Mouse (Mus musculus) fat pad, adult 2 months (tissue): Measurements from ENCODE around the gene Acer1.

Experiments used
- DNase-seq: peaks from one replicate; pipeline ENCODE4 v3.0.0-alpha.2; 2011; ENCODE audit warnings: low read depth, low spot score; ENCODE audit errors: extremely low read depth

Gene Acer1

DNA sequence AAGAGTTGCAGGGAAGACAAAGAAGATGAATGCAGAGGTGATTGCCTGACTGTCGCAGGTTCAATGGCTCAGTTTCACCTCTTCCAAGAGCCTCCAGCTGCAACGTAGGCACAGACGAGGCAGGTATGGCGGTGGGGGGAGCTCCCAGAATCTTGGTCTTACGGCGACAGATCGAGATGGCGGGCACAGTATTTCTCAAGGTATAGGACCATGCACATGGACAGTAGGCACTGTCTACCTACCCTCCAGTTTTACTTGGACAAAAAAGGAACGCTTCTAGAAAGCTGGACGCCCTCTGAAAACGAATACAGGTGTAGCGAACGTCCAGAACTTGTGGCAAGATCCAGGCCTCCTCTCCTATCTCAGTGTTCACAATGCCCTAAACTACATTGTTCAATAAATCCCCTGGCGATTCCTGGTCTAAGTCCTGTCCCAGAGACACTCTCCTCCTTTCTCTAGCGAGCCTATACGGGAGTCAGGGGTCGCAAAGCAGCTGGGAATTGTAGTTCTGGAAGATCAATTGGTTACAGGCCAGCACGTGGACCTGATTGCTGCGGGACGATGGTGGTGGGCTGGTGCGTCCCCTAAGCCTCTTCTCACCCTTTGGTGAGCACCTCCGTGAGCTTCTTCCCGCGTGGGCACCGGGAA is 7.7 kb upstream of the Acer1 start:
- DNase-seq: no peak

DNA sequence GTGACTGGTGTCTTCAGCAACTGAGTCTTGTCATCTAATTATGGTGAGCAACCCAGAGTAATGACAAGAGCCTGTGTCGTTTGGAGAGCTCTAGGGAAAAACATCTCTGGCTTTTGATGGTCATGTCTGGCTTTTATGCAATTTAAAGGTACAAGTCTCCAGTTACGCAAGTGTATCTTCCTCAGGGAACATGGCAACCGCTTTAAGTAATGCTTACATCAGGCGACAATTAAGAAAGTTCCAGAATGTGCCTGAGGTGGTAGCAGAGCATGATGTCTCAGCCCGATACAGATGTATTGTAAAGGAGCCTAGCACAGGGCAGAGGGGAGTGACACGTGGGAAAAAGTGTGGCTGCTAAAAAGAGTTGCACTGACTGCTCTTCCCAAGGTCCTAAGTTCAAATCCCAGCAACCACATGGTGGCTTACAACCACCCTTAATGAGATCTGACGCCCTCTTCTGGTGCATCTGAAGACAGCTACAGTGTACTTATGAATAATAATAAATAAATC is 7.0 kb upstream of the Acer1 start:
- peak; percentile 93 for DNase-seq

DNA sequence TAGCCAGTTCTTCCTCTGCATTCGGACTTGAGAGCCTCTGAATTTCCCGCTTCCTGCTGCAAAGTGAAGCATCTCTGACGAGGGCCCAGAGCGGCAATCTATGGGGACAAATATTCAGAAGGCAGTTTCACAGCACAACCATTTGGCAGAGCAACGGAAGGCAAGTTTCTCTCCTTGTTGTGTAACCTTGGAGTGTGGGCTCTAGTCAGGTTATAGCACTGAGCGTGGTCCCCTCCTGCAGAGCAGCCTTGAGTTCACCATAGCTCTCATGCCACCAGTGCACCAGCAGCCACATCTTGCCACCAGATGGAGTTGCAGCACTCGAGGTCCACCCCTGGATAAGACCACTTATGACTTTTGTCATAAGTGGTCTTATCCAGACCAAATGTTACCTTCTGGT is 6.5 kb upstream of the Acer1 start:
- no peak for DNase-seq

DNA sequence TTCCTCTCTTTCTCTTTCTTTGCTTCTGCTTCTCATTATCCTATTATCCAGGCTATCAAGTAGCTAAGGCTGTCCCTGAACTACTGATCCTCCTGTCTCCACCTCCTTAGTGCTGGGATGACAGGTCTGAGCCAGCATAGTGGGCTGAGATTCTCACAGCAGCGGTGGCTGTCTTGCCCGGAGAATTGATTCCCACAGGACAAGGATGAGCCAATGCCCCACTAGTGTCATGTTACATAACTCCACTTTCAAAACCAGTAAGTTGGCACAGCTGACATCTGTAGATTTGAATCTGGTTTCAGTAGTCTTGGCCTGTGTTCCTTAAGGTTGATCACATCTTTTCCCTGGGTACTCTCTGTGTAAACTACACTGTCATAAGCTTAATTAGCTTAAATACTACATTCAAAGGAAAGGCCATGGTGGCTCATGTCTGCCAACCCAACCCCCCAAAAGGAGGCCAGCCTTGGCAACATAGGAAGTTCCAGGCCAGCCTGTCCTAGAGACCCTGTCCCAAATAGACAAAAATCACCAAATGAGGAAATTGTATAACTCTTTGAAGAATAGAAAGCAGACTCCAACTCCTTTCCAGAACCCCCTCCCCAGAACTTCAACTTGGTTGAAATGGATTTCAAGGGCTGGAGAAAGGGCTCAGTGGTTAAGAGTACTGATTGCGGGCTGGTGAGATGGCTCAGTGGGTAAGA is 4.3 kb upstream of the Acer1 start:
- peak; percentile 62 for DNase-seq

DNA sequence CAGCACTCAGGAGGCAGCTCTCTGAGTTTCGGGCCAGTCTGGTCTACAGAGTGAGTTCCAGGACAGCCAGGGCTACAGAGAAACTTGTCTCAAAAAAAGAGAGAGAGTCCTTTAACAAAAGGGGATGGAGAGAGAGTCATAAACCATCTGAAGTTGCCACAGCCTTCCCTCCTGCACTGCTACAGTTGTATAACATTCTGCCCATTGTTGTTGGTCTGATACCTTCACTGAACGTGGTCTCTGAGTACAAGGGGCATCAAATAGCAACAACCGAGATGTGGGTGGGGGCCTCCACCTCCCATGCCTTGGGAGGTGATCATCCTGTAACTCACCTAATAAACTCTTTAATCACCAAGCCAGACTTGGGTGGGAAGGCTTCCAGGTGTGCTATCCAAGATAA is 3.7 kb upstream of the Acer1 start:
- DNase-seq: no peak

DNA sequence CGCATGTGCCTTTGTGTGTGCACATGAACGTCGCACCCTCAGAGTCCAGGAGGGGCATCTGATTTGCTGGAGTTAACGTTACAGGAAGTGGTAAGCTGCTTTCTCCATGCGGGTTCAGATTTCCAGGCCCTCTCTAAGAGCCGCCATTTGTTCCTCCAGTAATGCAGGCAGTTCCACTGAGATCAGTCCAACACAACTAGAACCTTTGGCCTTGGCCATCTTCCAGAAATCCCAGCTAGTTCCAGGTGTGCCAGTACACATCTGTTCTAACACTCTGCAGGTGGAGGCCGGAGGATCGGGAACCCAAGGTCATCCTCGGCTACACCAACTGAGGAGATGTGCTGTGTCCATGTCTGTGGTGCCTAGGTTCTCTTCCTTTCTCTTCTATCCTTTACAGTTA is 3.0 kb upstream of the Acer1 start:
- no peak for DNase-seq

DNA sequence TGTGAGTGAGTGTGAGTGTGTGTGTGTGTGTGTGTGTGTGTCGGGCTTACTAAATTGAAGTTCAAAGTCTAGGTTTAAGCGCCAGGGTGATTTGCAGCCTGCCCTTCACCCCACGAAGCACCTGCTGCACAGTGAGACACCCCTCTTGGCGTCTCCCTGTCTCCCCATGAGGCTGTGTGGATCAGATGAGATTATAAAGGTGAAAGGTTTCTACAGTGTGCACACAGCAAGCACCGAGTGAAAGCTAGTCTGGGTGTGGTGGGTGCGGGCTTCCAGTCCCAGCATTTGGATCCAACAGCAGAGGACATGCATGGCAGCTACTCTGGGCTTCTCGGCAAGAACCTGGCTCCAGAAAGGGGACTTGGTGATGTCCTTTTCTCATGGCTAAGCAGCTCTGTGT is 877 bp downstream of the Acer1 start:
- DNase-seq: no peak

DNA sequence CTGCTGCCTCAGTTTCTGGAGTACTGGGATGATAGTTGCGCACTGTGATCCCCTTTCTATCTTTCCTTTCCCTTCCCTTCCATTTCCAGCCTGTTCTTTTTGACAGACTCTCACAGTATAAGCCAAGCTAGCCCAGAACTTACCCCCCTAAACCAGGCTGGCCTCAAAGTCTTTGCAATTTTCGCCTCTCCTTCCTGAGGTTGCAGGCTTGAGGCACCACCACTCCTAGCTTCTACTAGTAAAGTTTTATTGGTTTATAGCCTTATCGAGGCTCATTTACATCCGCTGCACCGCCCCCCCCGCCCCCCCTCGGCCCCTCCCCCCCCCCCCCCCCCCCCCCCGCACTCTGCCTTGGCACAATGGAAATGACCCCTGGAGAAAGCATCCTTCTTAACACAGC is 2.4 kb downstream of the Acer1 start:
- DNase-seq: no peak

DNA sequence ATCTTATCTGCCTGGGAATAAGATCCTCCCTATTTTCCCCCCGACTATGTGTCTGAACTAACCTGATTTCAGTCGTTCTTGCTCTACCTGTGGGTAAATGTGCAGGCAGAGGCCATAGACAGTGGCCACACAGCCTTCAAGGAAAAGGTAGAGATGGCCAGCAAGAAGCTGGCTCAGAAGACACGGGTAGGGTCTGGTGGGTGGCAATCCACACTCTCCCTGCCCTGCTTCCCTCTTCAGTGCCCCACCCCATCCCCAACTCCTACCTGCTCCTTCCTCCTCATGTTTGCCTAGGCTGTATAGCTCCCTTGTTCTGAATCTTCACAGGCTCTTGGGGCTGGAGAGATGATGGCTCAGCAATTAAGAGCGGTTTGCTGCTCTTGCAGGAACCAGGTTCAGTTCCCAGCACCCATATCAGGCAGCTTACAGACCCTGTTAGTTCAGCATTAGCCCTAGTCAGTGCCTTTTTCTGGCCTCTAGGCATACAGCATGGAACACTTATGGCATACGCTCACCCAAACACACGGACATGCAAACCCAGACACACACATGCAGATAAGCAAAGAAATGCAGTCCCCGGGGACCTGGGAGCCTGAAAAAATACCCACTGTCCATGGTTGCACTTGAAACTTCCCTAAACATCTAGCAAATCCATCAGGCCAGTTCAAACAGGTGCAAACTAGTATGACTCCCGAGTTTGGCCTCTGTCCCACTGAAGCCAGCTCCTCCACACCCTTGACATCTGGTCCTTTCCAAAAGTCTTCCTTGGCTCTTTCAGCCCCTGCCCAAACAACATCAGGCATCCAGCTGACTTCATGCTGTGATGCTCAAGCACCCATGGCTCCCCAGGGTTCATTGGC is 5.2 kb downstream of the Acer1 start:
- DNase-seq: no peak

DNA sequence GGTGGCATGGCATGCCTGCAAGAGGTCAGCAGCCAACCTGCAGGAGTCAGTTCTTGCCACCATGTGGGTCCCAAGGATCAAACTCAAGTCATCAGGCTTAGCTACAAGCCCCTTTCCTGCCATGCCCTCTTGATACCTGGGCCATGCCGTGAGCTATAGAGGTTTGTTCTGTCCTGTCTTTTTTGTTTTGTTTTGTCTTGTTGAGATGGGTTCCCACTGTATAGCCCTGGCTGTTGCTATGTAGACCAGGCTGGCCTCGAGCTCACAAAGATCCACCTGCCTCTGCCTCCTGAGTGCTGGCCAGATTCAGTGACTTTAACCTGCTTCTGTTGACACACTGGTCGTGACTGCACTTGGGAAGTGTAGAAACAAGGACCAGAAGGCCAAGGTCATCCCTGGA is 6.5 kb downstream of the Acer1 start:
- no peak for DNase-seq

DNA sequence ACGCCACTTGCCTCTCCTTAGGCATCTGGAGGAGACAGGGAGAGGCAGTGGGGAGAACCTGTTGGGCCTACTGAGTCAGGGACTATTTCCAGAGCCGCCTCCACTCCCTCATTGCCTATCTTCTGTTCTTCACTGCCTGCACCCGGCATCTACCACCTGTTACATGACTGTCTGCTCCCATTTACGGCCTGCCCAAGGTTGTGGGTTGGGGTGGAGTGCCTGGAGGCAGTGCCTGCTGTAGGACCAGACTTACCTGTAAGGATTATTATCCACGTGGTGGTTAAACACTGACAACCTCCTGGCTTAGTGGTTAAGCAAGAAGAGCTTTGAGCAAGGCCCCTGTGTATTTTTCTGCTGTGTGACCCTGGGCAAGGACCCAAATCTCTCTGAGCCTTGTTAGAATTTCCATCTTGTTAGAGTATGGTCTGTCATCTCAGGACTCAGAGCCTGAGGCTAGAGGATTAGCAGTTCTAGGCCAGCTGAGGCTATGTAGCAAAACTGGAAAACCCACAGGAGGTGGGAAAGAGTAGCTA is 7.2 kb downstream of the Acer1 start:
- peak; percentile 95 for DNase-seq

DNA sequence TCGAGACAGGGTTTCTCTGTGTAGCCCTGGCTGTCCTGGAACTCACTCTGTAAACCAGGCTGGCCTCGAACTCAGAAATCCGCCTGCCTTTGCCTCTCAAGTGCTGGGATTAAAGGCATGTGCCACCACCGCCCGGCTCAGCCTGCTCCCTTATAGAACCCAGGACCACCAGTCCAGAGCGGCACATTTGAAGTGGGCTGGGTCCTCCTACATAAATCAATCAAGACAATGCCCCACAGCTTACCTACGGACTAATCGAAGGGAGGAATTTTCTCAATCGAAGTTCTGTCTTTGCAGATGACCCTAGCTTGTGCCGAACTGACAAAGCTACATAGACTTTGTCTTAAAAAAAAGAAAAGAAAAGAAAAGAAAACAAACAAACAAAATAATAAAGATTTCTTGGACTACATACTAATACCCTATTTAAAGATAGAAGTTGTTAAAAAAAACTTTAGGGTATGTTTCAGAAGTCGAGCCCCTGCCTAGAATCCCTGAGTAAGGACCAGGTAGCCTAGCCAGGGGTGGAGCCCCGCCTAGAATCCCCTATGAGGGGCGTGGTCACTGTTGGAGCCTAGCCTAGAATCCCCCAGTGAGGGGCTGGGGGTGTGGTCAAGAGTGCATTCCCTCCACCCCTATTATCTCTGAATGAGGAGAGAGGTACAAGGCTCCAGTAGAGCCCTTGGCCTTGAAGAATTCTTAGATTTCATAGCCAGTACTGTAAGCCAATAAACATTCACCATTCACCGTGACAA is 7.8 kb downstream of the Acer1 start:
- DNase-seq: no peak

DNA sequence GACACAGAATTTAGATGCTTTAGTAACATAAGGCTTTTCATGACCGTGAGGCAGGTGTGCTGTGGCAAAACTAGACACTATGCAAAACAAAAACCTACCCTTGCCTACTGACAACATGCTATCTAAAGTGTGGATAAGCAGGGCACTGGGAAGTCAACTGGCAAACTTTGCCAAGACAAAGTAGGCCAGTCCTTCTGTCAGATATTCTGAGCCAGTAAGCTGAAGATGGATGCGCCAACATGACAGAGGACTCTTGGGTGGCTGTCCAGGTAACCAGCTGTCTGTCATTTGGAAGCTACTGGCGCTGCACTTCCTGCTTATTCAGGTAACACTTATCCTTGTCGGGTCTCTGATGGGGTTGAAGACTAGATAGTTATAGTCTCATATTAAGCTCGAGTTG is 11.8 kb downstream of the Acer1 start:
- DNase-seq: no peak

DNA sequence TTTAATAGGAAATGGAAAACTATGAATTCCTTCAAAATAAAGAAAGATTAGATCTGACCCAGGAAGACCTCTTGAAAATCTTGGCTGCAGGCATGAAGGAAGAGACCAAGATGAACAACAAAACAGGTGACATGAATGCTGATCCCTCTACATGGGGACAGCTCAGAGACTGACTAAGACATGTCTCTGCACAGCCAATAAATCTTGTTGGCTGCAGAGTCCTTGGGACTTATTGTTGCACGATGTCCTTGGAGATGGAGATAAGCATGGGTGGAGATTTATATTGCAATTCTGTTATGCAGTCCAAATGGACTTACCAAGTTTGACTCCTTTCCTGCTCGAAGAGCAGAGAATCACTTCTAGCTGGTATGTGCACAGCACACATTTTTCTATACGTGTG is 12.6 kb downstream of the Acer1 start:
- DNase-seq: no peak

DNA sequence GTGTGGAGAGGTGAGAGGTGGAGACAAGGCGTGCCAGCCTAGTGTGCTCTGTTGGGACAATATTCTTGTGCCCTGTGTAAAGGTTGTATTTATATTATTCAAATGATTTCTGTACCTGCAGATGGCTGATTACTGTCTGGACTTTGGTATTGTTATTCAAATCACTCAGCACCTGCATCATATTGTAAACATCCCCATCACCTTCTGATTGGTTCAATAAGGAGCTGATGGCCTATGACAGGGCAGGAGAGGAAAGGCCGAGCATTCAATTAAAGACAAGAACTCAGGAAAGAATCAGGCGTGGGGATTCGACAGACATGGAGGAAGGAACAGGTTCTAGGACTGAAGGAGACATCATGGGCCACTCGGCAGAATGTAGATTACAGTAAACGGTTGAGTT is 18.3 kb downstream of the Acer1 start:
- DNase-seq: no peak

DNA sequence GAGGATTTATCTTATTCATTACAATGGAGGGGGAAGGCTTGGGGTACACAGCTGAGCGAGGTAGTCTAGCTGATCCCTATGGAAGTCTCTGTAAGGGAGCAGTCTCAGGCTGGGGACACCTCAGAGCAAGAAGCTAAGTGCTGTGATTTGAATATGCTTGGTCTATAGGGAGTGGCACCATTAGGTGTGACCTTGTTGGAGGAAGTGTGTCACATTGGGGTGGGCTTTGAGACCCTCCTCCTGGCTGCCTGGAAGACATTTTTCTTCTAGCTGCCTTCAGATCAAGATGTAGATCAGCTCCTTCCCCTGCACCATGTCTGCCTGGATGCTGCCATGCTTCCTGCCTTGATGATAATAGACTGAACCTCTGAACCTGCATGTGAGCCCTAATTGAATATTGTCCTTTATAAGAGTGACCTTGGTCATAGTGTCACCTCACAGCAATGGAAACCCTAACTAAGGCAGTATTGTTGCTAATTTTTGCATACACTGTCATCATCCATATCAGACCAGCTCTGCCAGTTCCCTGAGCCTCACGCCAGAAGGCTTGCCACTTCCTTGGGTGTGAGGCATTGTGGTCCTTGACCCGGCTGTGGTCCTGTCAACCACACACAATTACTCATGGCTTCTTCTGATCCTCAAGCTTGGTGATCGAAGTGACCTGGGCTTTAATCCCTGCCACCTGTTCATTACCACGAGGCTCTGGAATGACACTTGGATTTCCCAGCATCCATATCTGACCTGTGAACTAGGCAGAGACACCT is 19.1 kb downstream of the Acer1 start:
- DNase-seq: no peak

DNA sequence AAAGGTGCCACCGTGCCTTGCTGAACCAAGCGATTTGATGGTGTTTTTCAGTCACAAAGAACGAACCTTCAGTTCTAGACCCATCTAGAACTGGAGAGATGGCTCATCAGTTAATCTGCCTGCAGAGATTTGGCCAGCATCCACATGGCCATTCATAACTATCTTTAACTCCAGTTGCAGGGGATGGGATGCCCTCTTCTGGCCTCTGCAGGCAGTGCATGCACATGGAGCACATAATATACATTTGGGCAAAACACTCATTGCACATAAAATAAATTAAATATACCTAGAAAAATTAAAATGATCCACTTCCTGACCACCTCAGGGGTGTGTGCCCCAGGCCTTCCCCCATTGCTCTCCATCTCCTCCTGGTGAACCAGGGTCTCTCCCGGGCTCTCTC is 20.0 kb downstream of the Acer1 start:
- DNase-seq: no peak

DNA sequence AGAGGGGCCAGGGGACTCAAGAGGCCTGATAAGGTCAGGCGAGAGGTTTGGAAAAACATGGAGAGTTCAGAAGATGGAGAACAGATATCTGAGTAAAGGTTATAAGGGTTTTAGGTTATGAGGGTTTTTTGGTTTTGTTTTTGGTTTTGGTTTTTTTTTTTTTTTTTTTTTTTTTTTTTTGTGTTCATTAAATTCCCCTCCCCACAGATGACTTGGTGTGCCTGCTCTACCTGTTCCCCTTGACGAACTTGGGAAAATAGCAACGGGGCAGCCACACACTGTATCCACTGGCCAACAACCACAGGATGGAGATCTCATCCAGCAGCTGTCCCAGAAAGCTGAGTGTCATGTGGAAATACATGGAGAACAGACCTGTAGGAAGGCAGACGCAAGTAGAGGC is 23.3 kb downstream of the Acer1 start:
- no peak for DNase-seq

DNA sequence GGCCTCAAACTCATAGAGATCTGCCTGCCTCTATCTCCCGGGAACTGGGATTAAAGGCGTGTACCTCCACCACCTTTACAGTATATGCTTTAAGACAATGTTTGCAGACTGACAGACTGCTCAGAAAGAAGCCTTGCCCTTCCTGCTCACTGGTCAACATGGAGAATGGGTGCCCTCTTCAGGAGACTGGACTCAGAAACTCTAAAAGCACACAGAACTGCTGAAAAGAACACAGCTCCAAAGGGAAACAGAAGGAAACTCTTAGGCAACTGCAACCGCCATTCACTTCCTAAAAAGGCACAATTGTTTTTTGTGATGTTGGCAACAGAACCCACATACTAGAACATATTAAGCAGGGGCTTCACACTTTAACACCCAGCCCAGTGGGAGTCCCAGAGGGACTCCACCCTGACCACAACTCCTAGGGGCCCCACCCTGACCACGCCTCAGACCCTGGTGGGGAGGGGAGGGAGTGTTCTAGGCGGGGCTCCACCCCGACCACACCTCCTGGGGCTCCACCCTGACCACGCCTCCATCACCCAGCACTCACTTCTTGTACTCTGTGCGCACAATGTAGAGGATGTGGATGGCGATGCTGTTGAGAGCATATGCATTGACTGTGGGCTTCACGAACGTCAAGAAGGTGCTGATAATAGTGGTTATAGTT is 24.0 kb downstream of the Acer1 start:
- DNase-seq: no peak

DNA sequence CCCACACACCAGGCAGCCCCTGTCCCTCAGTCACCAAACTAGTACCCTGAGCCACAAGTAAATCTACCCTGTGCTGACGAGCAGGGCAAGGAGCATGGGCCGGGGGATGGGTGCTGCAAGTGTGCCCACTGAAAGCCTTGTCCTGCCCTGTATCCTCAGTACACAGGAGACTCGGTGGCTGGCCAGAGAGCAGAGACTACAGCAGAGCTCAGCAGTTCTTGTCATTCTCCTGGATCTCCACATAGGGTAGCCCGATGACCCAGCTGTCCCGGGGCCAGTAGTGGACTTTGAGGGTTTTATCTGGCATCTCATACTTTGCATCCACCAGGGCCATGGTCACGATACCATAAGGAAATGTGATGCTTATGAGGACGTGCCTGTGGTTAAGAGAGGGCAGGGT is 27.1 kb downstream of the Acer1 start:
- no peak for DNase-seq
